Mouse (Mus musculus) cerebellum, adult 2 months (tissue): ENCODE measurements around the gene Lingo1.

Source experiments
- CTCF ChIP-seq: fragments of 200-500 bp; IDR thresholded peaks from 2 replicates; pipeline ENCODE4 v1.5.1; 2011; ENCODE audit warnings: low read depth, mild to moderate bottlenecking, control low read depth, low read length, moderate library complexity, borderline replicate concordance; ENCODE audit not compliant: insufficient read depth
- POLR2A ChIP-seq: fragments of 200-500 bp; IDR thresholded peaks from 2 replicates; pipeline ENCODE4 v1.6.1; 2011; ENCODE audit warnings: low read length, control low read depth, borderline replicate concordance; ENCODE audit not compliant: insufficient read depth

- no peak for TF ChIP-seq POLR2A
- TF ChIP-seq CTCF, result no peak
These were observed 4.5 kb downstream of the Lingo1 start for GRCm38 (mm10) chr9:56791696-56792261.
